Mouse (Mus musculus) myocyte (in vitro differentiated cells): ENCODE data around the gene Rita1.

Experiments
- CEBPB ChIP-seq: IDR thresholded peaks from 2 replicates; pipeline ENCODE4 v1.6.1; 2011; ENCODE audit warnings: mild to moderate bottlenecking, moderate library complexity; ENCODE audit not compliant: poor library complexity, insufficient read depth, severe bottlenecking
- E2F4 ChIP-seq: IDR thresholded peaks from one replicate; pipeline ENCODE4 v1.6.1; 2011; ENCODE audit warnings: mild to moderate bottlenecking, control low read depth, moderate library complexity; ENCODE audit not compliant: insufficient read depth
- MAX ChIP-seq: IDR thresholded peaks from one replicate; pipeline ENCODE4 v1.6.1; 2011; ENCODE audit warnings: low read depth, mild to moderate bottlenecking, control low read depth
- MYOD1 ChIP-seq, 3 experiments: IDR thresholded peaks; one replicate each; pipeline ENCODE4 v1.6.1; 2011; ENCODE audit warnings: control low read depth in 2 of 3, low read depth in 2 of 3, mild to moderate bottlenecking in 2 of 3, moderate library complexity in 1 of 3; ENCODE audit not compliant: insufficient read length in 2 of 3, control insufficient read depth in 1 of 3
- MYOG ChIP-seq, 3 experiments: IDR thresholded peaks; one replicate each; pipeline ENCODE4 v1.6.1; 2011; ENCODE audit warnings: control low read depth in 2 of 3, low read depth in 2 of 3, mild to moderate bottlenecking in 2 of 3; ENCODE audit not compliant: insufficient read length in 2 of 3, control insufficient read depth in 1 of 3, insufficient read depth in 1 of 3
- POLR2A ChIP-seq: IDR thresholded peaks from one replicate; pipeline ENCODE4 v1.6.1; 2011; ENCODE audit warnings: low read depth, mild to moderate bottlenecking, control low read depth, moderate library complexity; ENCODE audit not compliant: insufficient read length
- REST ChIP-seq: IDR thresholded peaks from one replicate; pipeline ENCODE4 v1.6.1; 2011; ENCODE audit warnings: mild to moderate bottlenecking, control low read depth, moderate library complexity; ENCODE audit not compliant: insufficient read depth, insufficient read length
- SRF ChIP-seq: IDR thresholded peaks from one replicate; pipeline ENCODE4 v1.6.1; 2011; ENCODE audit warnings: low read depth; ENCODE audit not compliant: control insufficient read depth, insufficient read length
- TCF12 ChIP-seq: IDR thresholded peaks from one replicate; pipeline ENCODE4 v1.6.1; 2011; ENCODE audit warnings: mild to moderate bottlenecking, control low read depth; ENCODE audit not compliant: poor library complexity, insufficient read depth, severe bottlenecking
- USF1 ChIP-seq: IDR thresholded peaks from one replicate; pipeline ENCODE4 v1.6.1; 2011; ENCODE audit warnings: low read depth, mild to moderate bottlenecking, control low read depth, moderate library complexity

GRCm38 (mm10) chr5:120611416-120611815 is 973 bp downstream of the Rita1 start:
- TF ChIP-seq MAX: no peak
- no peak for TF ChIP-seq POLR2A
- TF ChIP-seq E2F4: no peak
- TF ChIP-seq CEBPB: no peak
- no peak for TF ChIP-seq MYOG (IDR thresholded peaks at IDR 0.05; ENCODE audit: control insufficient read depth in 1 of 3, insufficient read depth in 1 of 3, insufficient read length in 2 of 3, low read depth in 2 of 3)
- no peak for TF ChIP-seq TCF12
- TF ChIP-seq MYOD1 (IDR thresholded peaks at IDR 0.05; ENCODE audit: control insufficient read depth in 1 of 3, insufficient read length in 2 of 3, low read depth in 2 of 3): no peak
- TF ChIP-seq REST: no peak
- TF ChIP-seq USF1: no peak
- TF ChIP-seq SRF: no peak
